Mouse (Mus musculus) CH12.LX (cell line): ENCODE results near the gene Cyp2d10. TPM values are rescaled to one million over a fixed set of nuclear protein-coding genes. Genes with fewer than 3 reads are reported as not detected.

ENCODE experiments used
- DNase-seq: peaks from one replicate; pipeline ENCODE4 v3.0.0-alpha.2; 2013; ENCODE audit errors: extremely low read depth
- H3K27ac ChIP-seq: 2 replicates; pipeline ENCODE4 v1.5.1; 2012; ENCODE audit warnings: low read depth, mild to moderate bottlenecking, control low read depth, moderate library complexity; ENCODE audit not compliant: insufficient read depth
- H3K27me3 ChIP-seq: replicated peaks from 2 replicates; pipeline ENCODE3; 2012; ENCODE audit warnings: inconsistent platforms
- H3K36me3 ChIP-seq, 2 experiments: replicated peaks in 1 of 2; 2 replicates each; pipeline versions ENCODE3 to v1.6.1; 2012; ENCODE audit warnings: inconsistent platforms in 1 of 2, low read length in 1 of 2, mild to moderate bottlenecking in 1 of 2, mixed read lengths in 1 of 2, moderate library complexity in 1 of 2; ENCODE audit not compliant: control insufficient read depth in 1 of 2, insufficient read depth in 1 of 2
- H3K4me1 ChIP-seq, 2 experiments: 2 replicates each; pipeline ENCODE4 v1.6.1; 2012; ENCODE audit warnings: inconsistent platforms in 1 of 2, moderate library complexity in 1 of 2; ENCODE audit not compliant: insufficient read depth in 2 of 2, control insufficient read depth in 1 of 2
- H3K4me2 ChIP-seq: 2 replicates; pipeline ENCODE4 v1.6.1; 2012; ENCODE audit warnings: low read depth, mild to moderate bottlenecking, control low read depth; ENCODE audit not compliant: poor library complexity, insufficient read depth, severe bottlenecking
- H3K4me3 ChIP-seq, 3 experiments: fragments of 150-350 bp in 1 of 3; sonication (generic) in 1 of 3; replicated peaks in 1 of 3; 2 replicates each; pipeline versions ENCODE3 to v1.5.1; 2011 to 2012; ENCODE audit warnings: low read depth in 2 of 3, low read length in 2 of 3, mild to moderate bottlenecking in 2 of 3, moderate library complexity in 2 of 3, control low read depth in 1 of 3, improper control_type of control experiment in 1 of 3, inconsistent platforms in 1 of 3, mixed read lengths in 1 of 3; ENCODE audit not compliant: poor library complexity in 1 of 3
- H3K79me2 ChIP-seq: replicated peaks from 2 replicates; pipeline ENCODE4 v1.6.1; 2012; ENCODE audit warnings: mild to moderate bottlenecking, moderate library complexity; ENCODE audit not compliant: control insufficient read depth, poor library complexity, insufficient read depth, severe bottlenecking; ENCODE audit errors: extremely low read depth
- H3K9ac ChIP-seq: 2 replicates; pipeline ENCODE4 v1.6.1; 2012; ENCODE audit warnings: low read depth, mild to moderate bottlenecking, control low read depth, moderate library complexity; ENCODE audit not compliant: insufficient read depth
- H3K9me3 ChIP-seq: replicated peaks from 2 replicates; pipeline ENCODE3; 2012; ENCODE audit warnings: low read length, inconsistent platforms, mixed read lengths
- BHLHE40 ChIP-seq: IDR thresholded peaks from 2 replicates; pipeline ENCODE4 v1.6.1; 2011; ENCODE audit warnings: mild to moderate bottlenecking, low read depth, low read length, improper control_type of control experiment
- CHD2 ChIP-seq: IDR thresholded peaks from 2 replicates; pipeline ENCODE4 v1.6.1; 2011; ENCODE audit warnings: low read length, improper control_type of control experiment
- EP300 ChIP-seq: IDR thresholded peaks from 2 replicates; pipeline ENCODE4 v1.6.1; 2011; ENCODE audit warnings: low read length, improper control_type of control experiment
- ETS1 ChIP-seq: conservative IDR thresholded peaks from 2 replicates; pipeline ENCODE4 v1.6.1; 2012; ENCODE audit warnings: low read depth, mild to moderate bottlenecking, inconsistent platforms, low read length, improper control_type of control experiment, moderate library complexity
- GABPA ChIP-seq: IDR thresholded peaks from 2 replicates; pipeline ENCODE4 v1.6.1; 2012; ENCODE audit warnings: low read depth, low read length, improper control_type of control experiment, inconsistent platforms; ENCODE audit not compliant: insufficient replicate concordance
- IRF4 ChIP-seq: IDR thresholded peaks from 2 replicates; pipeline ENCODE4 v1.6.1; 2014; ENCODE audit warnings: low read depth, mild to moderate bottlenecking, inconsistent platforms, low read length, improper control_type of control experiment
- MXI1 ChIP-seq: IDR thresholded peaks from 2 replicates; pipeline ENCODE4 v1.6.1; 2011; ENCODE audit warnings: mild to moderate bottlenecking, low read depth, low read length, improper control_type of control experiment
- MYC ChIP-seq: IDR thresholded peaks from 2 replicates; pipeline ENCODE4 v1.6.1; 2011; ENCODE audit warnings: low read depth, mild to moderate bottlenecking, improper control_type of control experiment, low read length
- NELFE ChIP-seq: IDR thresholded peaks from 2 replicates; pipeline ENCODE4 v1.6.1; 2011; ENCODE audit warnings: low read depth, low read length, improper control_type of control experiment
- NRF1 ChIP-seq: IDR thresholded peaks from 2 replicates; pipeline ENCODE4 v1.6.1; 2014; ENCODE audit warnings: low read depth, mild to moderate bottlenecking, inconsistent platforms, low read length, improper control_type of control experiment, moderate library complexity
- POLR2A ChIP-seq: IDR thresholded peaks from 2 replicates; pipeline ENCODE4 v1.6.1; 2011; ENCODE audit warnings: low read depth, mild to moderate bottlenecking, improper control_type of control experiment, low read length
- POLR2AphosphoS2 ChIP-seq: IDR thresholded peaks from 2 replicates; pipeline ENCODE4 v1.6.1; 2011; ENCODE audit warnings: low read depth, low read length, improper control_type of control experiment
- SIN3A ChIP-seq: IDR thresholded peaks from 2 replicates; pipeline ENCODE4 v1.6.1; 2012; ENCODE audit warnings: low read length, improper control_type of control experiment, inconsistent platforms
- SMC3 ChIP-seq: IDR thresholded peaks from 2 replicates; pipeline ENCODE4 v1.6.1; 2011; ENCODE audit warnings: low read depth, low read length, improper control_type of control experiment
- TCF12 ChIP-seq: IDR thresholded peaks from 2 replicates; pipeline ENCODE4 v1.6.1; 2014; ENCODE audit warnings: low read depth, mild to moderate bottlenecking, inconsistent platforms, low read length, improper control_type of control experiment
- USF1 ChIP-seq: IDR thresholded peaks from 2 replicates; pipeline ENCODE4 v1.6.1; 2014; ENCODE audit warnings: low read depth, mild to moderate bottlenecking, inconsistent platforms, low read length, improper control_type of control experiment
- ZMIZ1 ChIP-seq: IDR thresholded peaks from 2 replicates; pipeline ENCODE4 v1.6.1; 2012; ENCODE audit warnings: low read depth, mild to moderate bottlenecking, inconsistent platforms, low read length, improper control_type of control experiment
- ZNF384 ChIP-seq: IDR thresholded peaks from 2 replicates; pipeline ENCODE4 v1.6.1; 2012; ENCODE audit warnings: low read depth, low read length, improper control_type of control experiment, inconsistent platforms
- dilution Hi-C: fragments of 300-500 bp; cut with MboI; formaldehyde crosslinking; loops from 2 replicates; pipeline ENCODE4 v1.14.3; 2020; ENCODE audit warnings: low sequenced_read_pairs; ENCODE audit not compliant: extremely low pct_unique_long_range_greater_than_20kb, extremely low pct_ligation_motif_present
- in situ Hi-C: fragments of 300-500 bp; cut with MboI; formaldehyde crosslinking; loops from 3 replicates; pipeline ENCODE4 v1.14.3; 2019; ENCODE audit warnings: low sequenced_read_pairs, low pct_ligation_motif_present, low pct_unique_long_range_greater_than_20kb, mixed read lengths
- polyA plus RNA-seq: library from polyadenylated mRNA; unstranded; fragments of >175 nt; gene quantifications from 2 replicates; pipeline ENCODE4 v1.2.1, GENCODE M21; 2012; ENCODE audit warnings: low read depth; ENCODE audit not compliant: insufficient read length
- total RNA-seq, 2 experiments: library from RNA; depleted of rRNA; stranded (reverse); fragments of 300-350 nt in 1 of 2; fragments of >200 nt in 1 of 2; gene quantifications; 2 replicates each; pipeline ENCODE4 v1.2.3; 2012 to 2014

Cyp2d10 gene
- total and polyA plus RNA-seq, 3 experiments: not detected

GRCm38 (mm10) chr15:82374437-82374836 lies 32.6 kb downstream of the Cyp2d10 start:
- H3K27ac ChIP-seq: no peak overlapping the region
- peaks cover 81% of the 10 kb centered on the region for H3K27me3 ChIP-seq
- in situ Hi-C loops: no loop called here
- H3K9ac ChIP-seq: no peak overlapping the region
- no peak for DNase-seq
- H3K36me3 ChIP-seq: no peaks in the 10 kb centered on the region
- H3K4me3 ChIP-seq: no peak overlapping the region
- H3K79me2 ChIP-seq: no peaks in the 10 kb centered on the region
- TF ChIP-seq ETS1: no peak
- peaks cover 0 to 9% of the 10 kb centered on the region in 2 experiments; a peak in 2 of 4 replicates for H3K4me1 ChIP-seq
- H3K9me3 ChIP-seq: no peaks in the 10 kb centered on the region
- dilution Hi-C loops: no loop called here
- H3K4me2 ChIP-seq: no peak overlapping the region

DNA sequence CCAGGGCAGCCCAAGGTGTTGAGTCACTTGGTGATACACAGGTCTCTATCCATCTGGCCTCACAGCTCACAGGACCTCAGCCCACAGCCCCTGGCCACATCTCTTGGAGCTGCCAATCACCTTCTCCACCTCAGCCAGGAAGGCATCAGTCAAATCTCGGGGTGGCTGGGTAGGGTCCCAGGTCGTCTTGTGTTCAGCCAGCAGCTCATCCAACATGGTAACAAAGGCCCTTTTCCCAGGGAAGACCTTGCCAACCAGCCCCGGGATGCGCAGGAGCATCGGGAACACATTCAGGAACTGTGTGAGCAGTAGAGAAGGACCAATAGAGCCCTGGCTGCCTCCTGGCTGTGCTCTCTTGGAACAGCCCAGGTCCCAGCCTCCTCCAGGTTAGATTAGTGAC lies 34.0 kb downstream of the Cyp2d10 start:
- no peak overlapping the region for H3K27ac ChIP-seq
- no peak overlapping the region for H3K4me3 ChIP-seq
- no peak overlapping the region for H3K4me2 ChIP-seq
- TF ChIP-seq GABPA (no peak), IRF4 (no peak), MXI1 (no peak), NRF1 (no peak), MYC (no peak), BHLHE40 (no peak), TCF12 (no peak), ZNF384 (no peak), SIN3A (no peak), CHD2 (no peak), POLR2A (no peak), ZMIZ1 (no peak), POLR2AphosphoS2 (no peak), USF1 (no peak), EP300 (no peak), NELFE (no peak), SMC3 (no peak)
- H3K9me3 ChIP-seq: no peaks in the 10 kb centered on the region
- peaks cover 0 to 8% of the 10 kb centered on the region in 2 experiments; a peak in 2 of 4 replicates for H3K4me1 ChIP-seq
- H3K27me3 ChIP-seq: peaks cover 69% of the 10 kb centered on the region
- in situ Hi-C loops (no loop called here), dilution Hi-C loops (no loop called here)
- DNase-seq: no peak
- H3K9ac ChIP-seq: no peak overlapping the region
- no peaks in the 10 kb centered on the region for H3K79me2 ChIP-seq
- H3K36me3 ChIP-seq: no peaks in the 10 kb centered on the region
